Mouse (Mus musculus): ENCODE results near the gene Tmem177. TPM values are rescaled to one million over a fixed set of nuclear protein-coding genes. Genes with fewer than 3 reads are reported as not detected.

Tmem177 gene
- polyA plus RNA-seq, 1 experiment from 2014 or later: 8.1 TPM

- ATAC-seq (ENCODE audit: low FRiP score, low read depth): no peak
- no peaks in the 10 kb centered on the region for H3K27me3 ChIP-seq
- 0 out of 2 replicates have a peak, but pooled peaks cover 6% of the 10 kb centered on the region for H3K4me1 ChIP-seq
- H3K36me3 ChIP-seq: no peaks in the 10 kb centered on the region
- H3K27ac ChIP-seq: no peak overlapping the region
- H3K9me3 ChIP-seq: no peaks in the 10 kb centered on the region
- no peak overlapping the region for H3K9ac ChIP-seq
- no peak overlapping the region for H3K4me3 ChIP-seq
- WGBS: 80% methylated on average over 7 of the region's 7 CpGs
- H3K4me2 ChIP-seq (replicated peaks): no peak overlapping the region
Measured at GRCm38 (mm10) chr1:119878909-119879308, 34.1 kb downstream of the Tmem177 start.

- H3K4me1 ChIP-seq: 0 out of 2 replicates have a peak, but pooled peaks cover 6% of the 10 kb centered on the region
- no peak overlapping the region for H3K4me3 ChIP-seq
- no peaks in the 10 kb centered on the region for H3K27me3 ChIP-seq
- WGBS: 87% methylated on average over 4 of the region's 4 CpGs
- no peak overlapping the region for H3K4me2 ChIP-seq (replicated peaks)
- H3K36me3 ChIP-seq: no peaks in the 10 kb centered on the region
- H3K9me3 ChIP-seq: no peaks in the 10 kb centered on the region
- H3K9ac ChIP-seq: no peak overlapping the region
- no peak overlapping the region for H3K27ac ChIP-seq
- ATAC-seq (ENCODE audit: low FRiP score, low read depth): no peak
Measured at GRCm38 (mm10) chr1:119877469-119877868, 35.5 kb downstream of the Tmem177 start.

GRCm38 (mm10) chr1:119868395-119869161 is 44.4 kb downstream of the Tmem177 start:
- H3K27me3 ChIP-seq: no peaks in the 10 kb centered on the region
- H3K4me3 ChIP-seq: no peak overlapping the region
- no peaks in the 10 kb centered on the region for H3K4me1 ChIP-seq
- H3K4me2 ChIP-seq (replicated peaks): no peak overlapping the region
- no peak overlapping the region for H3K9ac ChIP-seq
- ATAC-seq (ENCODE audit: low FRiP score, low read depth): no peak
- H3K36me3 ChIP-seq: no peaks in the 10 kb centered on the region
- WGBS: 67% methylated on average over 13 of the region's 13 CpGs
- H3K9me3 ChIP-seq: no peaks in the 10 kb centered on the region
- H3K27ac ChIP-seq: no peak overlapping the region

- Histone ChIP-seq H3K9ac (no peak overlapping the region), H3K36me3 (no peaks in the 10 kb centered on the region), H3K4me3 (no peak overlapping the region), H3K4me1 (no peaks in the 10 kb centered on the region), H3K4me2 (replicated peaks) (no peak overlapping the region), H3K9me3 (no peaks in the 10 kb centered on the region), H3K27me3 (no peaks in the 10 kb centered on the region), H3K27ac (no peak overlapping the region)
- WGBS: 56% methylated on average over 2 of the region's 2 CpGs
- no peak for ATAC-seq (ENCODE audit: low FRiP score, low read depth)
Measured at GRCm38 (mm10) chr1:119867300-119867699, 45.7 kb downstream of the Tmem177 start.

GRCm38 (mm10) chr1:119865311-119865710 is 47.7 kb downstream of the Tmem177 start:
- no peak overlapping the region for H3K4me3 ChIP-seq
- no peaks in the 10 kb centered on the region for H3K9me3 ChIP-seq
- no peaks in the 10 kb centered on the region for H3K27me3 ChIP-seq
- H3K4me1 ChIP-seq: no peaks in the 10 kb centered on the region
- ATAC-seq (ENCODE audit: low FRiP score, low read depth): no peak
- H3K27ac ChIP-seq: no peak overlapping the region
- no peaks in the 10 kb centered on the region for H3K36me3 ChIP-seq
- H3K4me2 ChIP-seq (replicated peaks): no peak overlapping the region
- 74% methylated on average over 6 of the region's 6 CpGs for WGBS
- H3K9ac ChIP-seq: no peak overlapping the region

GRCm38 (mm10) chr1:119863507-119864296 is 49.3 kb downstream of the Tmem177 start:
- 63% methylated on average over 7 of the region's 7 CpGs for WGBS
- no peaks in the 10 kb centered on the region for H3K9me3 ChIP-seq
- no peak for ATAC-seq (ENCODE audit: low FRiP score, low read depth)
- no peak overlapping the region for H3K4me2 ChIP-seq (replicated peaks)
- no peaks in the 10 kb centered on the region for H3K36me3 ChIP-seq
- H3K9ac ChIP-seq: no peak overlapping the region
- H3K27me3 ChIP-seq: no peaks in the 10 kb centered on the region
- H3K4me1 ChIP-seq: no peaks in the 10 kb centered on the region
- no peak overlapping the region for H3K27ac ChIP-seq
- no peak overlapping the region for H3K4me3 ChIP-seq

GRCm38 (mm10) chr1:119859566-119859965 is 53.4 kb downstream of the Tmem177 start:
- no peak overlapping the region for H3K27ac ChIP-seq
- H3K36me3 ChIP-seq: no peaks in the 10 kb centered on the region
- 82% methylated on average over 5 of the region's 5 CpGs for WGBS
- H3K4me3 ChIP-seq: no peak overlapping the region
- peaks cover 3% of the 10 kb centered on the region; the same call in 1 of the 2 replicates for H3K9me3 ChIP-seq
- ATAC-seq (ENCODE audit: low FRiP score, low read depth): no peak
- H3K9ac ChIP-seq: no peak overlapping the region
- no peaks in the 10 kb centered on the region for H3K27me3 ChIP-seq
- H3K4me1 ChIP-seq: no peaks in the 10 kb centered on the region
- no peak overlapping the region for H3K4me2 ChIP-seq (replicated peaks)

Other genes starting within 250 kb of the Tmem177 start
- 3.9 and 5.0 TPM in 2 replicates for gene Ptpn4, start 75.6 kb downstream of the Tmem177 start, polyA plus RNA-seq (2015; fragmentation: Nextera tagmentation; extraction: Ambion mirVana)
- 0.09 TPM in 1 of 2 replicates, not detected in the other for gene Cfap221, start 84.0 kb upstream of the Tmem177 start, polyA plus RNA-seq (2015; fragmentation: Nextera tagmentation; extraction: Ambion mirVana)
- 0.20 and 0.27 TPM in 2 replicates for gene Sctr, start 93.7 kb upstream of the Tmem177 start, polyA plus RNA-seq (2015; fragmentation: Nextera tagmentation; extraction: Ambion mirVana)
- gene Tmem37, start 160.9 kb upstream of the Tmem177 start, polyA plus RNA-seq (2015; fragmentation: Nextera tagmentation; extraction: Ambion mirVana): 6.7 and 7.6 TPM in 2 replicates
- gene Dbi, start 207.9 kb upstream of the Tmem177 start, polyA plus RNA-seq (2015; fragmentation: Nextera tagmentation; extraction: Ambion mirVana): 605 and 606 TPM in 2 replicates
- 18.9 and 20.9 TPM in 2 replicates for gene 3110009E18Rik, start 208.0 kb upstream of the Tmem177 start, polyA plus RNA-seq (2015; fragmentation: Nextera tagmentation; extraction: Ambion mirVana)